Mouse (Mus musculus) myocyte (in vitro differentiated cells): Measurements from ENCODE around the gene Gm20388.

Experiments used
- E2F4 ChIP-seq: IDR thresholded peaks from one replicate; pipeline ENCODE4 v1.6.1; 2011; ENCODE audit warnings: mild to moderate bottlenecking, control low read depth, moderate library complexity; ENCODE audit not compliant: insufficient read depth
- MYOD1 ChIP-seq, 3 experiments: IDR thresholded peaks; one replicate each; pipeline ENCODE4 v1.6.1; 2011; ENCODE audit warnings: control low read depth in 2 of 3, low read depth in 2 of 3, mild to moderate bottlenecking in 2 of 3, moderate library complexity in 1 of 3; ENCODE audit not compliant: insufficient read length in 2 of 3, control insufficient read depth in 1 of 3
- POLR2A ChIP-seq: IDR thresholded peaks from one replicate; pipeline ENCODE4 v1.6.1; 2011; ENCODE audit warnings: low read depth, mild to moderate bottlenecking, control low read depth, moderate library complexity; ENCODE audit not compliant: insufficient read length
- REST ChIP-seq: IDR thresholded peaks from one replicate; pipeline ENCODE4 v1.6.1; 2011; ENCODE audit warnings: mild to moderate bottlenecking, control low read depth, moderate library complexity; ENCODE audit not compliant: insufficient read depth, insufficient read length

DNA sequence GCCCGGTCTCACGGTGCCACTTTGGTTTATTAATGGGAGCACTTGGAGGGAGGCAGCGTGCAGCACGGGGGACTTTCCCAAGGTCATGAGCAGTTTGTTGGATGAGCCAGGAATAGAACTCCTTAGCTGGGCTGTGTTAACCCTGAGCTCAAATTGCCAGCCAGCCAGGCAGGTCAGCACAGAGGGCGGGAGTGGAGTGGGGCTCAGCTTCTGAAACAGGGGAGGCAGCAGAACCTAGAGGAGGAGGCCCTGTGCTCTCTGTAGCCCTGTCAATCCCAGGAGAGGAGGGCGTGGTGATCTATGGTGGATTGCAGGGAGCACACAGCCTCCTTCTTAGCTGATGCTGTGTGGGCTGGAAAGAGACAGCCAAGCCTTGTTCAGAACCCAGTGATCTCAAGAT, 615.2 kb downstream of the Gm20388 start:
- TF ChIP-seq POLR2A, result no peak
- no peak for TF ChIP-seq MYOD1 (IDR thresholded peaks at IDR 0.05; ENCODE audit: control insufficient read depth in 1 of 3, insufficient read length in 2 of 3, low read depth in 2 of 3)
- no peak for TF ChIP-seq REST
- no peak for TF ChIP-seq E2F4
